Mouse (Mus musculus) CH12.LX (cell line): ENCODE results near the gene Tmem233. TPM values are rescaled to one million over a fixed set of nuclear protein-coding genes. Genes with fewer than 3 reads are reported as not detected.

Experiments used
- DNase-seq: peaks from one replicate; pipeline ENCODE4 v3.0.0-alpha.2; 2013; ENCODE audit errors: extremely low read depth
- H3K27ac ChIP-seq: 2 replicates; pipeline ENCODE4 v1.5.1; 2012; ENCODE audit warnings: low read depth, mild to moderate bottlenecking, control low read depth, moderate library complexity; ENCODE audit not compliant: insufficient read depth
- H3K27me3 ChIP-seq: replicated peaks from 2 replicates; pipeline ENCODE3; 2012; ENCODE audit warnings: inconsistent platforms
- H3K36me3 ChIP-seq, 2 experiments: replicated peaks in 1 of 2; 2 replicates each; pipeline versions ENCODE3 to v1.6.1; 2012; ENCODE audit warnings: inconsistent platforms in 1 of 2, low read length in 1 of 2, mild to moderate bottlenecking in 1 of 2, mixed read lengths in 1 of 2, moderate library complexity in 1 of 2; ENCODE audit not compliant: control insufficient read depth in 1 of 2, insufficient read depth in 1 of 2
- H3K4me1 ChIP-seq, 2 experiments: 2 replicates each; pipeline ENCODE4 v1.6.1; 2012; ENCODE audit warnings: inconsistent platforms in 1 of 2, moderate library complexity in 1 of 2; ENCODE audit not compliant: insufficient read depth in 2 of 2, control insufficient read depth in 1 of 2
- H3K4me2 ChIP-seq: 2 replicates; pipeline ENCODE4 v1.6.1; 2012; ENCODE audit warnings: low read depth, mild to moderate bottlenecking, control low read depth; ENCODE audit not compliant: poor library complexity, insufficient read depth, severe bottlenecking
- H3K4me3 ChIP-seq, 3 experiments: fragments of 150-350 bp in 1 of 3; sonication (generic) in 1 of 3; replicated peaks in 1 of 3; 2 replicates each; pipeline versions ENCODE3 to v1.5.1; 2011 to 2012; ENCODE audit warnings: low read depth in 2 of 3, low read length in 2 of 3, mild to moderate bottlenecking in 2 of 3, moderate library complexity in 2 of 3, control low read depth in 1 of 3, improper control_type of control experiment in 1 of 3, inconsistent platforms in 1 of 3, mixed read lengths in 1 of 3; ENCODE audit not compliant: poor library complexity in 1 of 3
- H3K79me2 ChIP-seq: replicated peaks from 2 replicates; pipeline ENCODE4 v1.6.1; 2012; ENCODE audit warnings: mild to moderate bottlenecking, moderate library complexity; ENCODE audit not compliant: control insufficient read depth, poor library complexity, insufficient read depth, severe bottlenecking; ENCODE audit errors: extremely low read depth
- H3K9ac ChIP-seq: 2 replicates; pipeline ENCODE4 v1.6.1; 2012; ENCODE audit warnings: low read depth, mild to moderate bottlenecking, control low read depth, moderate library complexity; ENCODE audit not compliant: insufficient read depth
- H3K9me3 ChIP-seq: replicated peaks from 2 replicates; pipeline ENCODE3; 2012; ENCODE audit warnings: low read length, inconsistent platforms, mixed read lengths
- BHLHE40 ChIP-seq: IDR thresholded peaks from 2 replicates; pipeline ENCODE4 v1.6.1; 2011; ENCODE audit warnings: mild to moderate bottlenecking, low read depth, low read length, improper control_type of control experiment
- CHD1 ChIP-seq: IDR thresholded peaks from 2 replicates; pipeline ENCODE4 v1.6.1; 2012; ENCODE audit warnings: low read depth, low read length, improper control_type of control experiment, inconsistent platforms
- CTCF ChIP-seq, 2 experiments: IDR thresholded peaks in 1 of 2; conservative IDR thresholded peaks in 1 of 2; 2 replicates each; pipeline ENCODE4 v1.5.1; 2011 to 2012; ENCODE audit warnings: low read depth in 2 of 2, low read length in 2 of 2, improper control_type of control experiment in 1 of 2, inconsistent platforms in 1 of 2, mild to moderate bottlenecking in 1 of 2, moderate library complexity in 1 of 2
- E2F4 ChIP-seq: IDR thresholded peaks from 2 replicates; pipeline ENCODE4 v1.6.1; 2011; ENCODE audit warnings: low read depth, low read length, improper control_type of control experiment; ENCODE audit not compliant: insufficient replicate concordance
- ETS1 ChIP-seq: conservative IDR thresholded peaks from 2 replicates; pipeline ENCODE4 v1.6.1; 2012; ENCODE audit warnings: low read depth, mild to moderate bottlenecking, inconsistent platforms, low read length, improper control_type of control experiment, moderate library complexity
- IRF4 ChIP-seq: IDR thresholded peaks from 2 replicates; pipeline ENCODE4 v1.6.1; 2014; ENCODE audit warnings: low read depth, mild to moderate bottlenecking, inconsistent platforms, low read length, improper control_type of control experiment
- JUN ChIP-seq: IDR thresholded peaks from 2 replicates; pipeline ENCODE4 v1.6.1; 2011; ENCODE audit warnings: low read depth, mild to moderate bottlenecking, low read length, improper control_type of control experiment, moderate library complexity; ENCODE audit not compliant: insufficient read depth
- KAT2A ChIP-seq: IDR thresholded peaks from 2 replicates; pipeline ENCODE4 v1.6.1; 2012; ENCODE audit warnings: low read length, improper control_type of control experiment, inconsistent platforms; ENCODE audit not compliant: insufficient replicate concordance
- MAZ ChIP-seq: IDR thresholded peaks from 2 replicates; pipeline ENCODE4 v1.6.1; 2012; ENCODE audit warnings: low read depth, mild to moderate bottlenecking, inconsistent platforms, low read length, improper control_type of control experiment, moderate library complexity
- MXI1 ChIP-seq: IDR thresholded peaks from 2 replicates; pipeline ENCODE4 v1.6.1; 2011; ENCODE audit warnings: mild to moderate bottlenecking, low read depth, low read length, improper control_type of control experiment
- MYC ChIP-seq: IDR thresholded peaks from 2 replicates; pipeline ENCODE4 v1.6.1; 2011; ENCODE audit warnings: low read depth, mild to moderate bottlenecking, improper control_type of control experiment, low read length
- NRF1 ChIP-seq: IDR thresholded peaks from 2 replicates; pipeline ENCODE4 v1.6.1; 2014; ENCODE audit warnings: low read depth, mild to moderate bottlenecking, inconsistent platforms, low read length, improper control_type of control experiment, moderate library complexity
- PAX5 ChIP-seq: IDR thresholded peaks from 2 replicates; pipeline ENCODE4 v1.6.1; 2012; ENCODE audit warnings: low read length, inconsistent platforms, mixed read lengths
- POLR2A ChIP-seq: IDR thresholded peaks from 2 replicates; pipeline ENCODE4 v1.6.1; 2011; ENCODE audit warnings: low read depth, mild to moderate bottlenecking, improper control_type of control experiment, low read length
- POLR2AphosphoS2 ChIP-seq: IDR thresholded peaks from 2 replicates; pipeline ENCODE4 v1.6.1; 2011; ENCODE audit warnings: low read depth, low read length, improper control_type of control experiment
- RAD21 ChIP-seq: IDR thresholded peaks from 2 replicates; pipeline ENCODE4 v1.6.1; 2011; ENCODE audit warnings: low read depth, mild to moderate bottlenecking, low read length, improper control_type of control experiment, moderate library complexity
- SIN3A ChIP-seq: IDR thresholded peaks from 2 replicates; pipeline ENCODE4 v1.6.1; 2012; ENCODE audit warnings: low read length, improper control_type of control experiment, inconsistent platforms
- SMC3 ChIP-seq: IDR thresholded peaks from 2 replicates; pipeline ENCODE4 v1.6.1; 2011; ENCODE audit warnings: low read depth, low read length, improper control_type of control experiment
- TBP ChIP-seq: conservative IDR thresholded peaks from 2 replicates; pipeline ENCODE4 v1.6.1; 2011; ENCODE audit warnings: low read depth, low read length, improper control_type of control experiment
- TCF12 ChIP-seq: IDR thresholded peaks from 2 replicates; pipeline ENCODE4 v1.6.1; 2014; ENCODE audit warnings: low read depth, mild to moderate bottlenecking, inconsistent platforms, low read length, improper control_type of control experiment
- UBTF ChIP-seq: IDR thresholded peaks from 2 replicates; pipeline ENCODE4 v1.6.1; 2012; ENCODE audit warnings: low read depth, mild to moderate bottlenecking, inconsistent platforms, low read length, improper control_type of control experiment, moderate library complexity
- USF1 ChIP-seq: IDR thresholded peaks from 2 replicates; pipeline ENCODE4 v1.6.1; 2014; ENCODE audit warnings: low read depth, mild to moderate bottlenecking, inconsistent platforms, low read length, improper control_type of control experiment
- USF2 ChIP-seq: conservative IDR thresholded peaks from 2 replicates; pipeline ENCODE4 v1.6.1; 2011; ENCODE audit warnings: low read depth, low read length, improper control_type of control experiment
- ZC3H11A ChIP-seq: IDR thresholded peaks from 2 replicates; pipeline ENCODE4 v1.6.1; 2012; ENCODE audit warnings: low read depth, mild to moderate bottlenecking, inconsistent platforms, low read length, improper control_type of control experiment
- ZMIZ1 ChIP-seq: IDR thresholded peaks from 2 replicates; pipeline ENCODE4 v1.6.1; 2012; ENCODE audit warnings: low read depth, mild to moderate bottlenecking, inconsistent platforms, low read length, improper control_type of control experiment
- ZNF384 ChIP-seq: IDR thresholded peaks from 2 replicates; pipeline ENCODE4 v1.6.1; 2012; ENCODE audit warnings: low read depth, low read length, improper control_type of control experiment, inconsistent platforms
- dilution Hi-C: fragments of 300-500 bp; cut with MboI; formaldehyde crosslinking; loops from 2 replicates; pipeline ENCODE4 v1.14.3; 2020; ENCODE audit warnings: low sequenced_read_pairs; ENCODE audit not compliant: extremely low pct_unique_long_range_greater_than_20kb, extremely low pct_ligation_motif_present
- in situ Hi-C: fragments of 300-500 bp; cut with MboI; formaldehyde crosslinking; loops from 3 replicates; pipeline ENCODE4 v1.14.3; 2019; ENCODE audit warnings: low sequenced_read_pairs, low pct_ligation_motif_present, low pct_unique_long_range_greater_than_20kb, mixed read lengths
- polyA plus RNA-seq: library from polyadenylated mRNA; unstranded; fragments of >175 nt; gene quantifications from 2 replicates; pipeline ENCODE4 v1.2.1, GENCODE M21; 2012; ENCODE audit warnings: low read depth; ENCODE audit not compliant: insufficient read length
- total RNA-seq, 2 experiments: library from RNA; depleted of rRNA; stranded (reverse); fragments of 300-350 nt in 1 of 2; fragments of >200 nt in 1 of 2; gene quantifications; 2 replicates each; pipeline ENCODE4 v1.2.3; 2012 to 2014

The Tmem233 gene
- total and polyA plus RNA-seq, 3 experiments: not detected

GRCm38 (mm10) chr5:116003825-116004224, 79.2 kb downstream of the Tmem233 start:
- Histone ChIP-seq H3K4me3 (no peak overlapping the region), H3K9me3 (no peaks in the 10 kb centered on the region), H3K27me3 (no peaks in the 10 kb centered on the region), H3K36me3 (peaks cover 30 to 77% of the 10 kb centered on the region in 2 experiments), H3K27ac (no peak overlapping the region), H3K4me1 (peaks cover 0 to under 1% of the 10 kb centered on the region in 2 experiments; a peak in 1 of 4 replicates), H3K4me2 (no peak overlapping the region), H3K79me2 (no peaks in the 10 kb centered on the region), H3K9ac (no peak overlapping the region)
- in situ Hi-C loops (no loop called here), dilution Hi-C loops (no loop called here)
- TF ChIP-seq SIN3A (no peak), ZNF384 (no peak), PAX5 (no peak), ZC3H11A (no peak), CHD1 (no peak), POLR2AphosphoS2 (no peak), TCF12 (no peak), BHLHE40 (no peak), POLR2A (no peak), NRF1 (no peak), MYC (no peak), KAT2A (no peak), MXI1 (no peak), ZMIZ1 (no peak)
- no peak for DNase-seq

- no peaks in the 10 kb centered on the region for H3K4me1 ChIP-seq
- H3K4me3 ChIP-seq: no peak overlapping the region
- TF ChIP-seq TBP (no peak), MAZ (no peak), CTCF (conservative IDR thresholded peaks at IDR 0.05 in 1 of 2, IDR thresholded peaks at IDR 0.05 in 1 of 2; ENCODE audit: low read depth in 2 of 2, low read length in 2 of 2) (no peak), RAD21 (no peak), ZC3H11A (no peak), ZNF384 (no peak), ZMIZ1 (no peak), ETS1 (no peak), JUN (no peak), SMC3 (no peak), KAT2A (no peak), POLR2AphosphoS2 (no peak), UBTF (no peak), USF2 (no peak), MXI1 (no peak), E2F4 (no peak), IRF4 (no peak), TCF12 (no peak), USF1 (no peak), NRF1 (no peak)
- no peak for DNase-seq
- H3K27me3 ChIP-seq: no peaks in the 10 kb centered on the region
- H3K9me3 ChIP-seq: no peaks in the 10 kb centered on the region
- H3K79me2 ChIP-seq: no peaks in the 10 kb centered on the region
- H3K36me3 ChIP-seq: peaks cover 30 to 77% of the 10 kb centered on the region in 2 experiments
- in situ Hi-C loops: no loop called here
- H3K4me2 ChIP-seq: no peak overlapping the region
- no peak overlapping the region for H3K27ac ChIP-seq
- dilution Hi-C loops: no loop called here
- H3K9ac ChIP-seq: no peak overlapping the region
These were observed 79.9 kb downstream of the Tmem233 start for GRCm38 (mm10) chr5:116003154-116003553.
